Mouse (Mus musculus) liver, embryonic 14.5 days (tissue): ENCODE results near the gene Dclk2. TPM values are rescaled to one million over a fixed set of nuclear protein-coding genes. Genes with fewer than 3 reads are reported as not detected.
A peak's percentile ranks its signal among the peaks of the same experiment; 100 is the strongest.

Experiments used
- ATAC-seq: fragments of 200-750 bp; cut with Nextera tagmentation; 2 replicates; pipeline ENCODE4 v1.8.0; 2017; ENCODE audit warnings: moderate number of reproducible peaks, mild to moderate bottlenecking, moderate library complexity; ENCODE audit not compliant: insufficient read depth
- DNase-seq, 3 experiments: peaks; one replicate each; pipeline ENCODE4 v3.0.0-alpha.2; 2012 to 2013; ENCODE audit warnings: low read depth in 3 of 3, low spot score in 3 of 3
- H3K27ac ChIP-seq: fragments of 300-500 bp; sonication (generic); 2 replicates; pipeline ENCODE4 v1.5.1; 2014; ENCODE audit warnings: moderate library complexity, mild to moderate bottlenecking, control low read depth, inconsistent platforms
- H3K27me3 ChIP-seq: fragments of 300-500 bp; sonication (generic); 2 replicates; pipeline ENCODE4 v1.6.1; 2014; ENCODE audit warnings: mild to moderate bottlenecking, low read length, moderate library complexity; ENCODE audit not compliant: control insufficient read depth, insufficient read depth
- H3K36me3 ChIP-seq: fragments of 300-500 bp; sonication (generic); replicated peaks from 2 replicates; pipeline ENCODE4 v1.6.1; 2014; ENCODE audit warnings: low read depth; ENCODE audit not compliant: control insufficient read depth, insufficient read depth
- H3K4me1 ChIP-seq, 2 experiments: fragments of 200-500 bp in 1 of 2; fragments of 300-500 bp in 1 of 2; sonication (generic) in 1 of 2; replicated peaks; 2 replicates each; pipeline ENCODE4 v1.6.1; 2012 to 2014; ENCODE audit warnings: antibody characterized with exemption in 1 of 2, inconsistent platforms in 1 of 2, low read length in 1 of 2; ENCODE audit not compliant: control insufficient read depth in 2 of 2, insufficient read depth in 2 of 2
- H3K4me2 ChIP-seq: fragments of 300-500 bp; sonication (generic); 2 replicates; pipeline ENCODE4 v1.6.1; 2014; ENCODE audit warnings: low read depth, mild to moderate bottlenecking, control low read depth, moderate library complexity
- H3K4me3 ChIP-seq, 2 experiments: fragments of 200-500 bp in 1 of 2; fragments of 300-500 bp in 1 of 2; sonication (generic) in 1 of 2; 2 replicates each; pipeline ENCODE4 v1.5.1; 2012 to 2014; ENCODE audit warnings: low read depth in 2 of 2, low read length in 2 of 2, mild to moderate bottlenecking in 2 of 2, control low read depth in 1 of 2, inconsistent platforms in 1 of 2, moderate library complexity in 1 of 2; ENCODE audit not compliant: insufficient read depth in 1 of 2
- H3K9ac ChIP-seq: fragments of 300-500 bp; sonication (generic); replicated peaks from 2 replicates; pipeline ENCODE4 v1.6.1; 2014; ENCODE audit warnings: mild to moderate bottlenecking, control low read depth, moderate library complexity
- H3K9me3 ChIP-seq: fragments of 300-500 bp; sonication (generic); 2 replicates; pipeline ENCODE4 v1.6.1; 2016; ENCODE audit warnings: low read length, mixed read lengths; ENCODE audit not compliant: control insufficient read depth
- CTCF ChIP-seq: IDR thresholded peaks from 2 replicates; pipeline ENCODE4 v1.5.1; 2016; ENCODE audit warnings: antibody characterized with exemption, low read depth, control low read depth
- EP300 ChIP-seq: IDR thresholded peaks from 2 replicates; pipeline ENCODE4 v1.6.1; 2016; ENCODE audit warnings: antibody characterized with exemption, low read depth
- WGBS: fragments of 180-500 bp; shearing (Covaris S2); extraction: QIAGEN DNeasy Blood & Tissue Kit; methylation state at CpG from one replicate; pipeline ENCODE4 v1.1.7; 2014; ENCODE audit not compliant: insufficient replicate concordance; 5-methylcytosine and 5-hydroxymethylcytosine counted together
- polyA plus RNA-seq, 2 experiments: library from polyadenylated mRNA; depleted of rRNA in 1 of 2; stranded (reverse) in 1 of 2; unstranded in 1 of 2; fragments of >200 nt; fragmentation: Nextera tagmentation in 1 of 2; extraction: Ambion mirVana in 1 of 2; gene quantifications; 2 replicates each; pipeline versions ENCODE4 v1.2.1 to v1.2.3; 2012 to 2014

Gene Dclk2
- polyA plus RNA-seq, 2 experiments, result 8.7 to 12.8 TPM

- 62% methylated on average over 2 of the region's 2 CpGs for WGBS
- no peak overlapping the region for H3K4me2 ChIP-seq
- ATAC-seq (no peak), DNase-seq (no peak)
- H3K9me3 ChIP-seq, result no peaks in the 10 kb centered on the region
- no peaks in the 10 kb centered on the region for H3K4me1 ChIP-seq
- no peak for TF ChIP-seq CTCF
- no peak overlapping the region for H3K9ac ChIP-seq
- H3K36me3 ChIP-seq, result no peaks in the 10 kb centered on the region
- H3K27me3 ChIP-seq, result no peaks in the 10 kb centered on the region
- H3K27ac ChIP-seq, result no peak overlapping the region
- H3K4me3 ChIP-seq, result no peak overlapping the region
Measured at GRCm38 (mm10) chr3:86842461-86842860, 78.2 kb downstream of the Dclk2 start.

GRCm38 (mm10) chr3:86839606-86840005 lies 81.0 kb downstream of the Dclk2 start:
- TF ChIP-seq EP300, result no peak
- no peak for TF ChIP-seq CTCF
- no peaks in the 10 kb centered on the region for H3K9me3 ChIP-seq
- H3K4me2 ChIP-seq, result no peak overlapping the region
- DNase-seq (no peak), ATAC-seq (no peak)
- WGBS, result 48% methylated on average over 3 of the region's 3 CpGs
- no peaks in the 10 kb centered on the region for H3K27me3 ChIP-seq
- H3K4me3 ChIP-seq, result no peak overlapping the region
- no peaks in the 10 kb centered on the region for H3K4me1 ChIP-seq
- H3K27ac ChIP-seq, result no peak overlapping the region
- H3K36me3 ChIP-seq, result no peaks in the 10 kb centered on the region
- H3K9ac ChIP-seq, result no peak overlapping the region

- no peak for DNase-seq
- 28% methylated on average over 5 of the region's 5 CpGs for WGBS
- H3K9ac ChIP-seq, result no peak overlapping the region
- ATAC-seq, result no peak
- no peaks in the 10 kb centered on the region for H3K9me3 ChIP-seq
- H3K27ac ChIP-seq, result no peak overlapping the region
- no peaks in the 10 kb centered on the region for H3K36me3 ChIP-seq
- H3K27me3 ChIP-seq, result no peaks in the 10 kb centered on the region
- no peak overlapping the region for H3K4me2 ChIP-seq
- H3K4me1 ChIP-seq, result no peaks in the 10 kb centered on the region
- TF ChIP-seq CTCF (no peak), EP300 (no peak)
- H3K4me3 ChIP-seq, result no peak overlapping the region
Measured at GRCm38 (mm10) chr3:86837386-86837785, 83.3 kb downstream of the Dclk2 start.

- H3K9me3 ChIP-seq, result no peaks in the 10 kb centered on the region
- no peaks in the 10 kb centered on the region for H3K4me1 ChIP-seq
- no peak overlapping the region for H3K4me2 ChIP-seq
- H3K9ac ChIP-seq, result no peak overlapping the region
- no peaks in the 10 kb centered on the region for H3K36me3 ChIP-seq
- no peak for ATAC-seq
- H3K4me3 ChIP-seq, result no peak overlapping the region
- H3K27ac ChIP-seq, result no peak overlapping the region
- TF ChIP-seq CTCF, result 0 out of 2 replicates have a peak, but pooled peaks have one; percentile 22
- TF ChIP-seq EP300, result no peak
- H3K27me3 ChIP-seq, result no peaks in the 10 kb centered on the region
- no peak for DNase-seq
- WGBS, result 72% methylated on average over 4 of the region's 4 CpGs
Measured at GRCm38 (mm10) chr3:86835180-86835579, 85.5 kb downstream of the Dclk2 start.

GRCm38 (mm10) chr3:86834341-86834740 lies 86.3 kb downstream of the Dclk2 start:
- ATAC-seq, result no peak
- Histone ChIP-seq H3K9me3 (no peaks in the 10 kb centered on the region), H3K36me3 (no peaks in the 10 kb centered on the region), H3K9ac (no peak overlapping the region), H3K4me3 (no peak overlapping the region), H3K4me1 (no peaks in the 10 kb centered on the region), H3K27me3 (no peaks in the 10 kb centered on the region), H3K4me2 (no peak overlapping the region), H3K27ac (no peak overlapping the region)
- TF ChIP-seq EP300 (no peak), CTCF (no peak)
- WGBS, result 76% methylated on average over 7 of the region's 7 CpGs
- DNase-seq, result no peak
